Mouse (Mus musculus) left cerebral cortex, postnatal 25 days (tissue): ENCODE measurements at regions not wholly inside any gene's neighbourhood (a gene's known extent, or its start where the extent isn't known, plus 50 kb on each side); places are given as distances from the start of the nearest gene placed in this dataset.

Source experiments
- DNase-seq, 2 experiments: peaks; one replicate each; pipeline ENCODE4 v3.0.0; 2022; ENCODE audit warnings: low spot score in 2 of 2, mixed read lengths in 1 of 2
- intact Hi-C: fragments of 180-260 bp; cut with DNase I; formaldehyde crosslinking; loops from one replicate; pipeline ENCODE4 v1.15.1; 2025

DNA sequence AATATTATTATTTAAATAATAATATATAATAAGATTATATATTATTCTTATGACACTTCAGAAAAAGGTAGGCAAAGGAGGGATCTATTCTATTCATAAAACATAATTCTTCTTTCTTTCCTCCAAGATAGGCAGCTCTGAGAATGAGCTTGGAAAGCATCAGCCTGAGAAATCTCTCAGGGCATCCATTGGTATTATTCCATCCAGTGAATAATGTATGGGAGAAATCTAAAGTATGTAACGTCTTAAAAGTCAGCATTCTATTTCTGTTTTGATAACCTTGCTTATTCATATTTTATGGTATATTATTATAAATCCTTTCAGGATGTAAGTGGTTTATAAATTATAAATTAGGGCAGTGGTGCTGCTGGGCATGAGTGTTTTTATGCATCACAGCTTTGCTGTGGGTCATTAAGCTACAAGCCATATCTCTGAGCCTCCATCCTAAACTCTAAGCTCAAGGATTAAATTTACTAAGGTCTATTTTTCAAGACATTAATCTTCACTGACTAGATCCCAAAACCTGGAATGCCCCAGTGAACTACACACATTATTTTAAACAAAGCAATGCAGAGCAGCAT lies 766.9 kb upstream of the Luzp2 start:
- DNase-seq: no peak
- intact Hi-C loops: no loop called here

DNA sequence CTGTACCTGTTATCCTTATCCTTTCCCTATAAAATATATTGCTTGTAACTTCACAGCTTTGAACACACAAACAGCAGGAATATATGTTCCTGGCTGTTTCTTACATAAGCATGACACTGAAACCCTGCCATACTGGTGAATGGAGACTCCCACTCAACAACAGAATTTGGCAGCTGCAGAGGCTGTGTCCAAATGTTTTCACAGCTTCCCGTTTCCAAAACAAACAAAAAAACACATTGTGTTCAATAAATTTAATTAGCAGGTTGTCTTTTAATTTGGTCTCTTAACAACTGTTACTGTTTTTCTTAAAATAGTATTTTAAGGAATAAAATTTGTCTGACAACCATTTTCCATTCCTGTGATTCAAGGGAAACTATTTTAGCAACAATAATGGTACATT lies 718.3 kb upstream of the Luzp2 start:
- intact Hi-C loops: no loop called here
- peak; percentile 2 to 10 for DNase-seq

DNA sequence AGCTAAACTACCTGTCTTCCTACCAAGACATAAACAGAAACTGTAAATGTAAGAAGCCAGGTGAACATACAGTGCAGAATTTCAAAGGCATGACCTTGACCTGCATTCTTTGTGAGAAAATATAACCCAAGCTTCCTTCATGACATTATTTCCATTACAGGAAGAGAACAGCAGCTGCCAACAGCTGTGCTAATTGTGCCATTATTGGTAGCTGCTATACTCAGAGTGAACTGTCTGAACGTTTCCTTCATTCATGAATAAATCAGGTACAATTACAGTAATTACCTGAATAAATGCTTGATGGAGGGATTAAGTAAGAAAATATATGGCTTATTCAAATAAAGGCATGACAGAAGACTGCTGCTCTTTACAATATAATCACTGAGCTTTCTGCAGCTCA lies 696.3 kb upstream of the Luzp2 start:
- intact Hi-C loops: no loop called here
- no peak for DNase-seq

DNA sequence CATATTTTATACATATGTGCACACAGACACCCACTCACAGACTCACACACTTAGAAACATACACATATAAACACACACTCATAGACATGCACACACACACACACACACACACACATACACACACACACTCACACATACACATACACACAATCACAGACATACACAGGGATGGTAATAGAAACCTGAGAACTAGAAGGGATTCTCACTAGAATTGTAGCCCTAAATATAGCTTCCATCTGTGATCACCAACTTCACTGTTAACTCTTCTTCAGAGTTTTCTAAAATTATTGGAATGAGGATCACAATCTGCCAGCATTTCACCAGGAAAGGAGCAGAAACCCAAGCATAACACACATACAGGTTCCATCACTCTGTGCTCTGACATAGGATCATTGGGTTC lies 684.4 kb upstream of the Luzp2 start:
- intact Hi-C loops: no loop called here
- peak in 1 of 2 experiments; percentile 9 for DNase-seq

DNA sequence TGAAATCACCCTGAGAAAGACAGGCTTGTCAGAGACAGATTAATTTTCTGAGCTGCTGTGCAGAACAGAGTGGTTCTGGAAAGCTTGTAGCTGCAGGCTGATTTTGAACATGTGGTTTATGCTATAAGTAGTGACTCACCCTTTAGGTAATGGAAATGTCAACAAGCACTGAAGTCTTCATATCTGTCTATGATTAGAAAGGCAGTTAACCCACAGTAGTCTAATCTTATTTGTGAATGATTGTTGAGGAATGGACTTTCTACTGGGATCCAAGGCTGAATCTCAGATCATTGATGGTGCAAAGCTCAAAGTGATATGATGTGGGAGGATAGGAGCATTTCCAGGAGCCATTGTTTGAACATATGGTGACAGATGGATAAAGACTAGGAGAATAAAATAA lies 635.3 kb upstream of the Luzp2 start:
- intact Hi-C loops: no loop called here
- DNase-seq: no peak
